Mouse (Mus musculus) heart, embryonic 16.5 days (tissue): ENCODE data around the gene Yars. TPM values are rescaled to one million over a fixed set of nuclear protein-coding genes. Genes with fewer than 3 reads are reported as not detected.
A peak's percentile ranks its signal among the peaks of the same experiment; 100 is the strongest.

Experiments
- ATAC-seq: fragments of 200-750 bp; cut with Nextera tagmentation; replicated peaks from 2 replicates; pipeline ENCODE4 v1.8.0; 2017; ENCODE audit warnings: moderate number of reproducible peaks; ENCODE audit not compliant: insufficient read depth, low FRiP score; ENCODE audit errors: extremely low read depth
- H3K27ac ChIP-seq: fragments of 300-500 bp; sonication (generic); 2 replicates; pipeline ENCODE4 v1.5.1; 2014; ENCODE audit warnings: mild to moderate bottlenecking, low read length, control low read depth, moderate library complexity
- H3K27me3 ChIP-seq: fragments of 300-500 bp; sonication (generic); 2 replicates; pipeline ENCODE4 v1.6.1; 2014; ENCODE audit warnings: low read length, mixed read lengths; ENCODE audit not compliant: control insufficient read depth, insufficient read depth
- H3K36me3 ChIP-seq: fragments of 300-500 bp; sonication (generic); 2 replicates; pipeline ENCODE4 v1.6.1; 2014; ENCODE audit not compliant: control insufficient read depth, insufficient read depth
- H3K4me1 ChIP-seq: fragments of 300-500 bp; sonication (generic); 2 replicates; pipeline ENCODE4 v1.6.1; 2014; ENCODE audit warnings: low read length, mixed read lengths; ENCODE audit not compliant: control insufficient read depth, insufficient read depth
- H3K4me2 ChIP-seq: fragments of 300-500 bp; sonication (generic); 2 replicates; pipeline ENCODE4 v1.6.1; 2014; ENCODE audit warnings: low read depth, mild to moderate bottlenecking, control low read depth, low read length
- H3K4me3 ChIP-seq: fragments of 300-500 bp; sonication (generic); 2 replicates; pipeline ENCODE4 v1.5.1; 2014; ENCODE audit warnings: mild to moderate bottlenecking, control low read depth, low read length
- H3K9ac ChIP-seq: fragments of 300-500 bp; sonication (generic); 2 replicates; pipeline ENCODE4 v1.6.1; 2014; ENCODE audit warnings: low read length, control low read depth
- H3K9me3 ChIP-seq: fragments of 300-500 bp; sonication (generic); replicated peaks from 2 replicates; pipeline ENCODE4 v1.6.1; 2016; ENCODE audit warnings: low read length; ENCODE audit not compliant: control insufficient read depth
- WGBS: fragments of 180-500 bp; shearing (Covaris S2); extraction: QIAGEN DNeasy Blood & Tissue Kit; methylation state at CpG from one replicate; pipeline ENCODE4 v1.1.7; 2014; 5-methylcytosine and 5-hydroxymethylcytosine counted together
- polyA plus RNA-seq: library from polyadenylated mRNA; unstranded; fragments of >200 nt; fragmentation: Nextera tagmentation; extraction: Ambion mirVana; gene quantifications from 2 replicates; pipeline ENCODE4 v1.2.1, GENCODE M21; 2015

Gene Yars
- polyA plus RNA-seq, 1 experiment from 2014 or later, result 53.3 TPM

DNA sequence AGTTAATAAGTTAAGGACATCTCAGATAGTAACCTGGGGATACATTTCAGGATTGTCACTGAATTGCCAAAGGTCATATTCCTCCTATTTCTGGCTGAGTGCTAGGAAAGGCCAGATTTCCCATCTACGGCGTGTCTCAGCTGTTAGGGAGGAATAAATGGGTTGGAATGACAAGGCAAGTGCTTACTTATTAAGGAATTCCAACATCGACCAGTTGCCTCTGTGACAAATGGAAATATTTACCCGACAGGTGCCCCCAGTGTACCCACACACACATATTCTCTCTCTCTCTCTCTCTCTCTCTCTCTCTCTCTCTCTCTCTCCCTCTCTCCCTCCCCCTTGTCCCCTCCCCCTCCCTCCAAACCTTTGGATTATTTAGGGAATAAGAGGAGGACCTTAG, 43.6 kb upstream of the Yars start:
- no peaks in the 10 kb centered on the region for H3K9me3 ChIP-seq
- no peaks in the 10 kb centered on the region for H3K27me3 ChIP-seq
- no peak overlapping the region for H3K4me2 ChIP-seq
- no peak for ATAC-seq
- WGBS, result 63% methylated on average over 4 of the region's 4 CpGs
- H3K4me1 ChIP-seq, result peaks cover 48% of the 10 kb centered on the region
- H3K9ac ChIP-seq, result no peak overlapping the region
- no peak overlapping the region for H3K4me3 ChIP-seq
- H3K36me3 ChIP-seq, result peaks cover 15% of the 10 kb centered on the region; the same call in 1 of the 2 replicates
- H3K27ac ChIP-seq, result no peak overlapping the region

DNA sequence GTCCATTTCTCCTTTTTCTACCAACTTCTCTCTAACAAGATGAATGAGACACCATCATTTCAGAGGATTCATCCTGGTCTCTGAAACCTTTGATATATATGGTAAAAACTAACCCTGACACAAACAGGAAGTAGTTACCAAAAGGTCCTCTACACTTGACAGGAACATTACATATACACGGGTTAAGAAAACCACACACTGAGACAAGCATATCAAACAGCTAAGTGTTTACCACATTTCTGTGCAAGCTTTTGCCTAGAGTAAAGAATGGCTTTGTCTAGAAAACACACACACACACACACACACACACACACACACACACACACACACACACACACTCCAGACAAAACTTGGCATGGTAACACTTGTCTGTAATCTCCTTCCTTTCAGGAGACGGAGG, 43.2 kb upstream of the Yars start:
- peaks cover 44% of the 10 kb centered on the region for H3K4me1 ChIP-seq
- WGBS, result 31% methylated on average over 2 of the region's 2 CpGs
- ATAC-seq, result no peak

DNA sequence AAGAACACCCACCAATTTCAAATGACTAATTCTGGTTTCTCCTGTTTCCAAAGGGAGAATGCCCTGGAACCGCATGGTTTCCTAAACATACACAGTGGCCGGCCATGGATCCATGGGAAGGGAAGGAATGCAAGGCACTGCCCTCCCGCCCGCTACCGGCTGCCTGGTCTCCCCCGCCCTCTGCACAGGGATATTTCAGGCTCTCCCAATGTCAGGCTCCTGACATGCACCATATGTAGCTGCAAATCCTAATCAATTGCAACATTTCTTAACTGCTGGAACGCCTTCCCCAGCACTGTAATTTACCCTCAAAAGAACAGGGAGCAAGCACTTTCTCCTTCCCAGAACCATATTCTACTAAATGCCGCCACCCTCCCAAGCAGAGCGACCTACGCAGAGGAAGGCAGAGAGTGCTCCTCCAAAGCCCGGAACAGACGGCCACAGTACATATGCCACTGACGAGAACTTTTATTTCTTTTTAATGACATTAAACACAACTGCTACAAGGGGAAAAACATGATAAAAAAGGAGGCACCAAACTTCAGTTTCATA, 41.9 kb upstream of the Yars start:
- H3K4me1 ChIP-seq, result peaks cover 32% of the 10 kb centered on the region
- no peak overlapping the region for H3K4me2 ChIP-seq
- H3K9ac ChIP-seq, result no peak overlapping the region
- no peak overlapping the region for H3K4me3 ChIP-seq
- ATAC-seq, result peak; percentile 56; the same call in 1 of the 2 replicates
- peaks cover 21% of the 10 kb centered on the region for H3K36me3 ChIP-seq
- H3K9me3 ChIP-seq, result no peaks in the 10 kb centered on the region
- 61% methylated on average over 13 of the region's 13 CpGs for WGBS
- H3K27ac ChIP-seq, result 0 out of 2 replicates have a peak overlapping the region, but pooled peaks have one; percentile 7
- no peaks in the 10 kb centered on the region for H3K27me3 ChIP-seq

More for the DNA sequence above, 43.2 kb upstream of the Yars start:
- no peak overlapping the region for H3K9ac ChIP-seq
- no peaks in the 10 kb centered on the region for H3K27me3 ChIP-seq
- no peak overlapping the region for H3K4me2 ChIP-seq
- no peak overlapping the region for H3K4me3 ChIP-seq
- H3K36me3 ChIP-seq, result peaks cover 15% of the 10 kb centered on the region
- no peaks in the 10 kb centered on the region for H3K9me3 ChIP-seq
- no peak overlapping the region for H3K27ac ChIP-seq

DNA sequence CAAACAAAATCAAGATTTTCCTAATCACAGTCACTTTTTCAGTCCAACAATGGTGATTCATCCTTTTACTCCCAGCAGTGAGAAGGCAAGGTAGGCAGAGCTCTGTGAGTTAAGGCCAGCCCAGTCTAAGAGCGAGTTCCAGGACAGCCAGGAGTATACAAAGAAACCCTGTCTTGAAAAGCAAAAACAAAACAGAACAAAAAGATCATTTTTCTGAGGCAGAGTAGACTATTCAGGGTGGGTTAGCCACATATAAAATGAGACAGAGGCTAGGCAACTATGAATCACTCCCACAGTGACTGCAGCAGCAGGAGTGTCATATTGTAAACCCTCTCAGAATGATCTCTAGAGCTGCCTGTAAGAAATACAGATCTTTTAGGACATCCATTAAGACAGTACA, 40.2 kb upstream of the Yars start:
- Histone ChIP-seq H3K4me3 (no peak overlapping the region), H3K27ac (no peak overlapping the region), H3K9me3 (no peaks in the 10 kb centered on the region), H3K27me3 (no peaks in the 10 kb centered on the region), H3K36me3 (peaks cover 27% of the 10 kb centered on the region), H3K4me1 (peaks cover 20% of the 10 kb centered on the region), H3K9ac (no peak overlapping the region), H3K4me2 (no peak overlapping the region)
- no peak for ATAC-seq
- 91% methylated on average over 1 of the region's 1 CpGs for WGBS

DNA sequence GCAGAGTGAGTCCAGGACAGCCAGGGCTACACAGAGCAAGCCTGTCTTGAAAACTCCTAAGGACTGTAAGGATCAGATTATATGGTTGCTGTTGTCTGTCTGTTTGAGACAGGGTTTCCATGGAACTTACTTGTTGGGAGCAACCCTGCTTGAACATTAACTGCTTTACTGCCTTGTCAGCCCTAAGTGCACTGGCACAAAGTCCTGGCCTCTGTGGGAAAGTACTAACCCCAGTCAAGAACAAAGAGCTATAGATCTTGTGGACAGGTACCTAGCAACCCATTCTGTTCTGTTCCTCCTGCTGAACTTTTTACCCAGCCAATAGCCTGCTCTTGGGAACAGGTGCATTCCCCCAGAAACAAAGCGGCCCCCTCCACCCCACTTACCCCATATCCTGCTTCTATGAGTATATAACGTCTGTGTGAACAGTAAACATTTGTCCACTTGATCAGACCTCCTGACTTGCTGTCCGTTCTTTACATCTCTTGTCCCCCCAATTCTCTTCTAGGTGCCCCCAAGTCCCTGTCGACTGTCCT, 38.2 kb upstream of the Yars start:
- Histone ChIP-seq H3K4me1 (peaks cover 15% of the 10 kb centered on the region), H3K27ac (no peak overlapping the region), H3K4me3 (no peak overlapping the region), H3K9ac (no peak overlapping the region), H3K4me2 (no peak overlapping the region), H3K27me3 (no peaks in the 10 kb centered on the region), H3K36me3 (peaks cover 37% of the 10 kb centered on the region), H3K9me3 (no peaks in the 10 kb centered on the region)
- ATAC-seq, result no peak
- WGBS, result 92% methylated on average over 4 of the region's 4 CpGs

DNA sequence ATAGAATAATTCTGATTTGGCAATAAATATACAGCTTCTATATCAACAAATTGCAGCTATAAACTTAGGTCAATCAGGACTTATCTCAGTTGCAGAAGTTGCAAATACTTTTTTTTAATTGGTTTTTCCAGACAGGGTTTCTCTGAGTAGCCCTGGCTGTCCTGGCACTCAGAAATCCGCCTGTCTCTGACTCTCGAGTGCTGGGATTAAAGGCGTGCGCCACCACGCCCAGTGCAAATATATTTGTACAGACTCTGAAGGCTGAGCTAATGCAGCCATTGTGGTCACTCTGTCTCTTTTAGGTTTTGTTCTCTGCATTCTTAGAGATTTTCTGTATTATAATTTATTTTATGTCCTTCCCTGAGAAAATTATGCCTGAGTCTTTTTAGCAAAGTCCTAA, 32.0 kb upstream of the Yars start:
- Histone ChIP-seq H3K9me3 (no peaks in the 10 kb centered on the region), H3K4me1 (peaks cover 12% of the 10 kb centered on the region), H3K27ac (no peak overlapping the region), H3K4me2 (no peak overlapping the region), H3K27me3 (no peaks in the 10 kb centered on the region), H3K36me3 (peaks cover 28% of the 10 kb centered on the region), H3K4me3 (no peak overlapping the region), H3K9ac (no peak overlapping the region)
- WGBS, result 77% methylated on average over 5 of the region's 5 CpGs
- no peak for ATAC-seq

DNA sequence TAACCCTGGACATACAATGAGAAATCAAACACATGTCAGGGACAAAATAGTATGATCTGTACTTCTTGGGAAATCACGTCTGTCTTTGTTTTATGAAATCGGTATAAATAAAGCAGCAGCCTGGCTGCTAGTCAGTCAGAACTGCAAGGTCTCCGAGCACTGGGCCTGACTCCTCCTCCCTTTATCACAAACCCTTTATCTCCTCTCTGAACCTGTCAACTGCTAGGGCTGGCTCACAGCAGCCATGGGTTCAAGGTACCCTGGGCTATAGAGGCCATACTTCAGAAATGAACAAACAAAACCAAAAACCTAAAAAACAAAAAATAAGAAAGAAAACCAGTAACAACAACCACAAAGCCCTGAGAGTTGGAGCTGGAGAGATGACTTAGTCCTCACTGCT, 31.0 kb upstream of the Yars start:
- Histone ChIP-seq H3K4me1 (peaks cover 12% of the 10 kb centered on the region), H3K27ac (peak overlapping the region; percentile 46; the same call in 1 of the 2 replicates), H3K27me3 (no peaks in the 10 kb centered on the region), H3K9ac (no peak overlapping the region), H3K9me3 (no peaks in the 10 kb centered on the region), H3K36me3 (peaks cover 27% of the 10 kb centered on the region), H3K4me2 (no peak overlapping the region), H3K4me3 (no peak overlapping the region)
- ATAC-seq, result 0 out of 2 replicates have a peak, but pooled peaks have one; percentile 37
- WGBS, result 32% methylated on average over 3 of the region's 3 CpGs

DNA sequence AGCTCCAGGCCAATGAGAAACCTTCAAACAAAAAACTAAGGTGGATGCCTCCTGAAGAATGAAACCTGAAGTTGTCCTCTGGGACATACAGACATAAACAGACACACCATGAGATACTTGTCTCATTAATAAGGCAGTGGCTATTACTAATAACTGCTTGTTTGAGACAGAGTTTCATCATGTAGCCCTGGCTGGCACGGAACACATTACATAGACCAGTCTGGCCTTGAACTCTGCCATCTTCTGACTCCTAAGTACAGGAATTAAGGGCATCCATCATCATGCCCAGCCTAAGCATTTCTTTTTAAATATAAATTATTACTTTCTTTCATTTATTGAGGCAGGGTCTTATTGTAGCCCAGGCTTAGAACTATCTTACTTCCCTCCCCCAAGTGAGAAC, 28.5 kb upstream of the Yars start:
- peaks cover 23% of the 10 kb centered on the region for H3K36me3 ChIP-seq
- ATAC-seq, result no peak
- 98% methylated on average over 1 of the region's 1 CpGs for WGBS

DNA sequence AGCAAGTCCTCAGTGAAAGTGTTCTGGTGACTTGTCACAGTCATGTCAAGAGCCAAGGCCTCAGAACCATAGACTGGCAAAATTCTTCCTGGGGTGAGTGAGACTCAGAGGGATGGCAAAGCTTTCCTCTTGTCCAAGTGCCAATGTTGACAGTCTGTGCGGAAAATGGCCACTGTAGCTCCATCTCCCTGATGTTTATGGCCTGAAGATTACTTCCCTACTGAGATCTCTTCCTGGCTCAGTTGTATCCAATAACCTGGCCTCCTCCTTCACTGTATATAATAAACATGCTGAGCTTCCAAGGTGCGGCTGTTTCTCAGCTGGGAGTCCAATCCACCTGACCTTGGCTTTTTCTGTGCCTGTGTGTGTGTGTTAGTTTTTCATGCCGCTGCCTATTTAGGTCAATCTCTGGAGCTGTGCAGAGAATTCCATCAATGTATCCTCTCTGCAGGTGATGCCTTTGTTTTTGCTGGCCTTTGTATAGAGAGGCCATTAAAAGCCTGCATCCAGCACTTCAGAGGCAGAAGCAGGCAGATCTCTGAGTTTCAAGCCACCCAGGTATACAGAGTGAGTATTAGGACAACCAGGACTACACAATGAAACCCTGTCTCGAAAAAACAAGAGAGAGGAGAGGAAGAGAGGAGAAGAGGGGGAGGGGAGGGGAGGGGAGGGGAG, 27.8 kb upstream of the Yars start:
- WGBS, result 88% methylated on average over 4 of the region's 4 CpGs
- no peaks in the 10 kb centered on the region for H3K27me3 ChIP-seq
- H3K4me3 ChIP-seq, result no peak overlapping the region
- H3K4me1 ChIP-seq, result peaks cover 10% of the 10 kb centered on the region
- peaks cover 23% of the 10 kb centered on the region for H3K36me3 ChIP-seq
- H3K27ac ChIP-seq, result no peak overlapping the region
- no peak overlapping the region for H3K9ac ChIP-seq
- no peak for ATAC-seq
- no peak overlapping the region for H3K4me2 ChIP-seq
- no peaks in the 10 kb centered on the region for H3K9me3 ChIP-seq

More for the DNA sequence above, 28.5 kb upstream of the Yars start:
- H3K4me2 ChIP-seq, result no peak overlapping the region
- no peaks in the 10 kb centered on the region for H3K9me3 ChIP-seq
- peaks cover 12% of the 10 kb centered on the region for H3K4me1 ChIP-seq
- no peak overlapping the region for H3K27ac ChIP-seq
- no peak overlapping the region for H3K4me3 ChIP-seq
- no peak overlapping the region for H3K9ac ChIP-seq
- H3K27me3 ChIP-seq, result no peaks in the 10 kb centered on the region
